Mouse (Mus musculus) kidney, adult 8-10 months (tissue): ENCODE data around the gene Ccdc88c.

ENCODE experiments used
- DNase-seq, 2 experiments: peaks; one replicate each; pipeline ENCODE4 v3.0.0; 2022

The Ccdc88c gene

GRCm38 (mm10) chr12:101028954-101029731 lies at the start of gene Ccdc88c:
Ccdc88c (minus strand) TSS chr12:101029056.
- DNase-seq = peak; percentile 75 to 81

- DNase-seq = no peak
Observed at GRCm38 (mm10) chr12:101077955-101078354, 49.1 kb upstream of the Ccdc88c start.

GRCm38 (mm10) chr12:101075433-101075832 lies 46.6 kb upstream of the Ccdc88c start:
- DNase-seq = no peak

- no peak for DNase-seq
Observed at GRCm38 (mm10) chr12:101074821-101075429, 46.1 kb upstream of the Ccdc88c start.

- DNase-seq = no peak
Observed at GRCm38 (mm10) chr12:101069813-101070212, 41.0 kb upstream of the Ccdc88c start.

GRCm38 (mm10) chr12:101066329-101066728 lies 37.5 kb upstream of the Ccdc88c start:
- no peak for DNase-seq

GRCm38 (mm10) chr12:101039956-101040355 lies 11.1 kb upstream of the Ccdc88c start:
- no peak for DNase-seq

GRCm38 (mm10) chr12:101028247-101028953 lies 456 bp downstream of the Ccdc88c start:
- no peak for DNase-seq

- no peak for DNase-seq
Observed at GRCm38 (mm10) chr12:101027451-101028246, 1.2 kb downstream of the Ccdc88c start.

- DNase-seq = no peak
Observed at GRCm38 (mm10) chr12:101026946-101027345, 1.9 kb downstream of the Ccdc88c start.

GRCm38 (mm10) chr12:101026518-101026917 lies 2.3 kb downstream of the Ccdc88c start:
- DNase-seq = no peak

GRCm38 (mm10) chr12:101026025-101026424 lies 2.8 kb downstream of the Ccdc88c start:
- DNase-seq = no peak

GRCm38 (mm10) chr12:101025379-101025778 lies 3.5 kb downstream of the Ccdc88c start:
- DNase-seq = no peak

GRCm38 (mm10) chr12:101024824-101025223 lies 4.0 kb downstream of the Ccdc88c start:
- no peak for DNase-seq

GRCm38 (mm10) chr12:101023143-101023542 lies 5.7 kb downstream of the Ccdc88c start:
- no peak for DNase-seq

GRCm38 (mm10) chr12:101022353-101022752 lies 6.5 kb downstream of the Ccdc88c start:
- DNase-seq = no peak

- no peak for DNase-seq
Observed at GRCm38 (mm10) chr12:101021484-101022226, 7.2 kb downstream of the Ccdc88c start.

GRCm38 (mm10) chr12:101020210-101021015 lies 8.4 kb downstream of the Ccdc88c start:
- no peak for DNase-seq

- DNase-seq = no peak
Observed at GRCm38 (mm10) chr12:101019443-101019842, 9.4 kb downstream of the Ccdc88c start.

- no peak for DNase-seq
Observed at GRCm38 (mm10) chr12:101019031-101019430, 9.8 kb downstream of the Ccdc88c start.

- no peak for DNase-seq
Observed at GRCm38 (mm10) chr12:101017971-101018371, 10.9 kb downstream of the Ccdc88c start.
